Mouse (Mus musculus): Measurements from ENCODE around the gene Armc6.

The Armc6 gene

DNA sequence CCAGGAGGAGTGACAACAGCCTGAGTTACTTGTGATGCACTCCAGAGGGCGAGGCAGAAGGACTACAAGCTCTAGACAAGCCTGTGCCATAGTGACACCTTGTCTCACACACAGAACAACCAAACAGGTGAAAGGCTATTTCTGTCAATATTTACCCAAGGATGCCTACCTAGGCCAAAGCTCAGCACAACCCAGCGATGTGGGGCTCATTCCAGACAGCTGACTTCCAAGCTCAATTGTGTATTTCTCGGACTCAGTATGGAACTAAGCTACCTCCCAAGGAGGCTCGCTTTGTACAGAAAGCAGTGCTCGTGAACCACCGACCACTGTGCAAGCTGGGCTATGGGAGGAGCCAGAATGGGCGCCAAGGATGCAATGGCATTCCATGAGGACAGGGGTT is 36.7 kb downstream of the Armc6 start:
- in situ Hi-C loops (cut with MboI, MseI): no loop called here

DNA sequence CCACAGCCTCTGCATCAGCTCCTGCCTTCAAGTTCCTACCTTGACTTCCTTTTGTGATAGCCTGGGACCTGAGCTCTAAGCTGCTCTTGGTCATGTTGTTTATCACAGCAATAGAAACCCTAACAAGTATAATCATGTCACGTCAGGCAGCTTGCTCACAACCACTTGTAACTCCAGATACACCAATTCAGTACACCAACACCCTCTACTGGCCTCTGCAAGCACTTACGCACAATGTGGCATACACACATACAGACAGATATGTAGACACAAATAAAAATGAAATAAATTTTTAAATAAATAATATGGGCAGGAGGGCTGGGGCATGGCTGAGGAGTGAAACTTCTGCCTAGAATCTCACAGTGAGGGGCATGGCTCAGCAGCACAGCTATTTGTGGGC is 38.5 kb downstream of the Armc6 start:
- in situ Hi-C loops (cut with MboI, MseI): no loop called here

DNA sequence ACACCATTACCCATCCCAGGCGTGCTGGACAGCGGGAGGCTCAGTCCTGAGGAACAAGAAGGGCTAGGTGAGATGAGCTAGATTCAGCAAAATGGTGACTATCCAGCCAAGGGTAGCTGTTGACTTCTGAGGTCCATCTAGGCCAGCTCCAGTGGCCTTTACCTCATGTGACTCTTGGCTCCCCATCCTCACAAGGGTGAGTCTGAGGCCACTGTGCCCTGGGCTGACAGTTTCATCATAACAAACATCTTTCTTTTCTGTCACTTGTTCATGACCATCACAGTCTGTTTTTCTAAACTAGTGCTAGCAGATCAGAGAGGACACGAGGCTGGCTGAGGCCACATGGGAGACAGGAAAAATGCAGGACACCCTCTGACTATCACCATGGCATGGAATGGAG is 40.1 kb downstream of the Armc6 start:
- in situ Hi-C loops (cut with MboI, MseI): no loop called here

DNA sequence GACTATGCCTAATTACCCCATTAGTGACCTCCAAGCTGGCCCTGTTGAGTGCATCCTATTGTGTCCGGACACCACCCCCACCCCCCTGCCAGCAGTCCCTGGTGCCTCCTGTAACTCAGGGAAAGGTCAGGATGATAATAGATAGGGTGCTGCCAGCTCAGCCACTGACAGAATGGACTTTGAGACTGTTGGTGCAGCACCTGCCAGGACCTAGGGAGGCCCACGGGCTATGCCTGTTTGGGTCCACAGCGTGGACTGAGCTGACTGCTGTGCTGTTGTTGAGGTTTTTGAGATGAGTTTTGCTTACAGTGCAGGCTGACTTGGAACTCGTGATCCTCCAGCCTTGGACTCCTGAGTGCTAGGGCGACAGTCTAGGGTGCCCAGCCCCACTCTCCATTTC is 41.0 kb downstream of the Armc6 start:
- in situ Hi-C loops (cut with MboI, MseI): no loop called here

DNA sequence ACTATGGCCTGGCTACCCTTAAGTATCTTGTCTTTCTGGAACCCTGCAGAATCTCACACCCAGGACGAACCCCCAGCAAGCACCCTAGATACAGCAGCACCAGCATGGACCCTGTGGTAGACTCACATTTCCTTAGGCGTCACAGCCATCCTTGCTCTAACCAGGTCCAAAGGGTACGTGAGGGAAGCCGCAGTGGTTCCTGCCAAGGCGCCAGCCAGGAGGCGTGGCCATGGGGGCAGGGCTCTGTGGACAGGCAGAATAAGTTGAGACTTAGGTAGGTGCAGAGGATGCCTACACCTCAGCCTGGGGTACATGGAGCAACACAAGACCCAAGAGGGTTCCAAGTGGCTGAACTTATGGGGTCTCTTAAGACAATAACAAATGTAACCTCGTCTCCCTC is 45.6 kb downstream of the Armc6 start:
- in situ Hi-C loops (cut with MboI, MseI): no loop called here

DNA sequence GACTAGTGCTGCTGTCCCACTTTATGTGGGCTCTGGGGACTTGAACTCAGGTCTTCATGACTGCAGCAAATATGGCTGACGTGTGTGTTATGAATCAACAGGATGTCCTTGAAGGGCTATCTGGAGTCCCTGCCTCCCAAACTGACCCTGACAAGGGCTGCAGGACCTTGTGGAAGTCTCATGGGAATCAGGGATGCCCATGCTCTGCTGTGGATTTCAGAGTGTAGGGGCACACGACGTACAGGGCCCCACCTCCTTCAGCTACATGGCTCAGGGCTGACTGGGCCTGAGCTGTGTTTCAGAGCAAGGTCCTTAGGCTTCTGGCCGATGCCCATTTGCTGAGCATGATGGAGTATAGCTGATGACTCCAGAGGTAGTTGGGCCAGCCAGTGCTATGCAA is 51.1 kb downstream of the Armc6 start:
- in situ Hi-C loops (cut with MboI, MseI): no loop called here

DNA sequence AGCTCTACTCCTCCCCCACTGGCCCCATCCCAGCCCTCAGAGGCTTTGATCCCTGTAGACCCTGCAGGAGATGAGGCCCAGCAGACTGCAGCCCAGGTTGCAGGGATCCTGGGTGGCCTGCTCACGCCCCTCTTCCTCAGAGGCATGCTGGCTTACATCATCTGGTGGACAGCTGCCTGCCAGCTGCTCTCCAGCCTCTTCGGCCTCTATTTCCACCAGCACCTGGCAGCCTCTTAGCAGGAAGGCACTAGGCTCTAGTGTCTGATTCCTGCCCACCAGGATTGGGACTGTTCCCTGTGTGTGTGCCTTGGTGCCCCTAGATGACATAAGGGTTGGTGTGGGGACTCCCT is 52.4 kb downstream of the Armc6 start:
- in situ Hi-C loops (cut with MboI, MseI): no loop called here

DNA sequence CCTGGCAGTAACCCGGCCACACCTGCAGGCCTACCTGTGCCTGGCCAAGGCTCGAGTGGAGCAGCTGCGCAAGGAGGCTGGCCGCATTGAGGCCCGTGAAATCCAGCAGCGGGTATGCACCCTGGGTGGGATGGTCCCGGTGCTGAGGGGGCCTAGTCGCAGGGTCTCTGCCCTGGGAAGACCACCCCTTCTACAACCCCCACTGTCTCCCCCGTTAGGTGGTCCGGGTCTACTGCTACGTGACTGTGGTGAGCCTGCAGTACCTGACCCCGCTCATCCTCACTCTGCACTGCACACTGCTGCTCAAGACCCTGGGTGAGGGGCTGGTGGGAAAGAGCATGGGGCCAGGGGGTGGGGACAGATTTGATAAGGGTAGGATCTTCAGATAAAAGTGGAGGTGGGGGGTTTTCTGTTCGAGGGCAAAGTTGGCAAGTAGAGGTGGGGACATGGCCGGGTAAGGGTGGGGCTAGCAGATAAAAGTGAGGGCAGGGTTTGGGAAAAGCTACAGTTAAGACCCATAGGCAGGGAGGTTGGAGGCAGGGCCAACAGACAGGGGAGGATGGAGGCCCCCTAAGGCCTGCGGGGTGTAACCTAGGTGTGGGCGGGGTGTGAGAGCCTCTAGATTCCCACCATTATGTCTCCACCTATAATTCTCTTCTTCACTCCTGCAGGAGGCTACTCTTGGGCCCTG is 52.9 kb downstream of the Armc6 start:
- in situ Hi-C loops (cut with MboI, MseI): no loop called here

DNA sequence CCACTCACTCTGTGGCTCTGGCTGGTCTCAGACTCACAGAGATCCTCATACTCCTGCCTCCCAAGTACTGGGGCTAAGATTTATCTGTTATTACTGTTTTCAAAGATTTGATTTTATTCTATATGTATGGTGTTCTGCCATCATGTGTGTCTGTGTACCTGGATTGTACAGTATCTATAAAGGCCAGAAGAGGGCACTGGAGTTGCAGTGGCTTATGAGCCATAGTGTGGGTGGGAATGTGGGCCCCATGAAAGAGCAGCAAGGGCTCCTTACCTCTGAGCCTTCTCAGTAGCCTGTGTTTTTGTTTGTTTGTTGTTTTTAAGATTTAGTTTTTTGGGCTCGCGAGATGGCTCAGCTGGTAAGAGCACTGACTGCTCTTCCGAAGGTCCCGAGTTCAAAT is 55.2 kb downstream of the Armc6 start:
- in situ Hi-C loops (cut with MboI, MseI): no loop called here

DNA sequence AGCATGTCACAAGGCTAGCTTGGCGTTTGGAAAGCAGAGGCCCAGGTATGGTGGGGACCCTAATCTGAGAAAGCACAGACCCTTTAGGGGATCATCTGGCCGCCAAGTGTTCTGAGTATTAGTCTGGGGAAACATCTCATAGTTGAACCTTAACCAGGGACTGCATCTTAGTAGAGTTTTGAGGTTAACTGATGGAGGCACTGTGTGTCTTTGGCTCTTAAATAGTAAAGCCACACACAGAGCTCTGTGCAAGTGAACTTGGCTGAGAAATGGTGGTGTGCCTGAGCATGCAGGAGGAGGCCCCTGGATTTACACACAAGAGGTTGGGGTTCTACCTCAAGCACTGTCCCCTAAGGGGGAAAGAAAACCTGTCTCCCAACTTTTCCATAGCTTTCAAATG is 56.0 kb downstream of the Armc6 start:
- in situ Hi-C loops (cut with MboI, MseI): no loop called here

DNA sequence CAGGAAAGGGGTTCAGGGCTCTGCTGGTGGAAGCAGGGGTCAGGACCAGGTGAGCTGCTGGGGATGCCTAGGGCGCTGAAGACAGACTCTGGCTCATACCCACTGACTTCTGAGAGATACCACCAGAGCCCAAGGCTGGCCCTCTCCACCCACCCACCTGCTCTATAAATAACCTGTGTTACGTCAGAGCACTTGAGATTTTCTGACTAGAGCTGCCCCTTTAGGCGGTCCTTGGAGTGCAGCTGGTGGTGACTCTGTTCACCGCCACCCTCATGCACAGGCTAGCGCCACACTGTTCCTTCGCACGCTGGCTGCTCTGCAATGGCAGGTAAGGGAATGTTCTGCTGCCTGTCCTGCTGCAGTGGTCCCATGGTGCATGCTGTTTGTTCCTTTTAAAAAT is 60.2 kb downstream of the Armc6 start:
- in situ Hi-C loops (cut with MboI, MseI): no loop called here

DNA sequence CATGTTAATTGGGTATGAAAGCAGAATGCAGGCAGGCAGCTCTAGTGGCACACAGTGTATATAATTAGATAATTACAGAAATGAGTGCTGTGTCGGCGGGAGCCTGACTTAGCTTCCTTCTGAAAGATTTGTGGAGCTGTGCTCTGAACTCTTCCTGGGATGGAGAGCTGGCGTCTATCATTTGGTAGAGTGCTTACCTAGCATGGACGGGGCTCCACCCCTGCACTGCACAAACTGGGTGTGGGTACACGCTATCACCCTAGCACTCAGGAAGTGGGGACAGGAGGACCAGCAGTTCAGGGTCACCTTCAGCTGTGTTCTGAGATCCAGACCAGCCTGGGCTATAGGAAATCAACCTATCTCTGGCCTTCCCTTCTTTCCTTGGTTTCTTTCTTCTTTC is 60.9 kb downstream of the Armc6 start:
- in situ Hi-C loops (cut with MboI, MseI): no loop called here

DNA sequence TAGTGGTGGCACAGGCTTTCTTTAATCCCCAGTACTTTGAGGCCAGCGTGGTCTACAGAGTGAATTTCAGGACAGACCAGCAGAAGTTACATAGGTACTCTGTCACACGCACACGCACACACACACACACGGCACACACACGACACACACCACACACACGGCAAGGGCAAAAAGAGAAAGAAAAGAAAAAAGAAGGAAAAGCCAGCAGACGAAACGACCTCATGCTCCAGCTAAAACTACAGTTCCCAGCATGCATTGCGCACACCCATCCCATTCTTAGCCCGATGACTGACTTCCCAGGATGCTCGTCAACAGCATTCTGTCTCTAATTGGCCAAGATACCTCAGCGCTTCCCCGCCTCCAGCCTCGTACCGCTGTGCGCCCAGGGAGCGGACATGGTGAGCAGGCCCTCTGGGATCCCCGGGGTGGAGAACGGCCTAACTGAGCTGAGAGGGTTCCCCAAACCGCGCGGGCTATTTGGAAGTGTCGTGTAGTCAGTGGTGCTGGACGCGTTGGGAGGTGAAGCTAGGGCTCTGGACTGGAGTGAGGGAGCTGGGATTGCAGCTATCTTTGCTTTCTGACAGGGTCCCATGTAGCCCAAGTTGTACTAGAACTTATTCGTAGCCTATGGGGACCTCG is 62.1 kb downstream of the Armc6 start, which contains the start of gene Tmem161a:
Tmem161a (plus strand) TSS at position 314 of the 639 bp plus-strand sequence.
- in situ Hi-C loops (cut with MboI, MseI): no loop called here

DNA sequence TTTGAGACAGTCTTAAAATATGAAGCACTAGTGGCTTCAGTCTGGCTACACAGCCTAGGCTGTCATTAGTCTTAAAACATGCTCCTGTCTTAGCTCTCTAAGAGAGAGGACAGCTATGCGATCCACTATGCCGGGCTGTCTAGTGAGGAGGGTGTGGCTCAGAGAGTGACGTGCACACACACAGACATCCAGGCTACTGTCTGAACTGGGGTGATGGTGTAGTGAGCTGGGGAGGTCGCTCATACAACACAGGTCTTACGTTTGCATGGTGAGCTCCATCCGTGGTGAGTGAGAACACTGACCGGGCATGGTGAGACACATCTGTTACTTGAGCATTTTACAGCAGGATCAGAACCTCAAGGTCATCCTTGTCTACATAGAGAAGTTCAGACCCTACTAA is 63.0 kb downstream of the Armc6 start:
- in situ Hi-C loops (cut with MboI, MseI): no loop called here

DNA sequence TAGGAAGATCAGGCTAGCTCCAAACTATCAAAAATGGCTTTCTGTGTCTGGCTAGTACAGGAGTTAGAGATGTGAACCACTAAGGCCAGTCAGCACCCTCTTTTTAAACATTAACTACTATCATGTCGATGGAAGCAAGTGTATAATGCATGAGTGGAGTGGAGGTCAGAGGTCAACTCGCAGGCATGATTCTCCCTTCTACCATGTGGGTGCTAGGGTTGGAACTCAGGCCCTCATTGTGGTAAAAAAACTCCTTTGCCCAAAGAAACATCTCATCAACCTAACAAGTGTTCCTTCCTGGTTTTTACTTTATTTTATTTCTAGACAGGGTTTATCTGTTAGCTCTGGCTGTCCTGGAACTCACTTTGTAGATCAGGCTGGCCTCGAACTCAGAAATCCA is 63.5 kb downstream of the Armc6 start:
- in situ Hi-C loops (cut with MboI, MseI): no loop called here
